Mouse (Mus musculus): ENCODE measurements around the gene BC030867.

- TF ChIP-seq CTCF (IDR thresholded peaks at IDR 0.05; ENCODE audit: extremely low read depth, insufficient read depth, insufficient read length, insufficient replicate concordance) (no peak), POLR2A (IDR thresholded peaks at IDR 0.05; ENCODE audit: low read depth, low read length) (no peak)
These were observed 8.0 kb upstream of the BC030867 start for GRCm38 (mm10) chr11:102240636-102241035.
